Mouse (Mus musculus) gastrocnemius, adult 8-10 months (tissue): ENCODE results near the gene Gm49776. TPM values are rescaled to one million over a fixed set of nuclear protein-coding genes. Genes with fewer than 3 reads are reported as not detected.
"Not testable (repeated sequence)": the region's sequence is repeated elsewhere in the genome, so short reads cannot be mapped to it uniquely, and the experiment has no call there.

Experiments used
- DNase-seq, 2 experiments: peaks; one replicate each; pipeline ENCODE4 v3.0.0; 2022; ENCODE audit warnings: low spot score in 2 of 2
- total RNA-seq, 4 experiments: library from RNA; stranded (reverse); gene quantifications; 2 replicates each; pipeline ENCODE4 v1.2.4; 2022

Gene Gm49776
- not detected for total RNA-seq

- DNase-seq, result no peak
These were observed at the start of gene Gm49776 for GRCm38 (mm10) chr16:18258221-18258620. Gene Gm49776 (minus strand): TSS chr16:18258321.

GRCm38 (mm10) chr16:18289614-18290013, 31.5 kb upstream of the Gm49776 start:
- DNase-seq, result not testable (repeated sequence)

- peak; percentile 97 for DNase-seq
These were observed 31.0 kb upstream of the Gm49776 start, which contains the start of gene Dgcr8 for GRCm38 (mm10) chr16:18289067-18289588. Gene Dgcr8 (minus strand): TSS chr16:18289246.

- DNase-seq, result peak in 1 of 2 experiments; percentile 69
These were observed 30.5 kb upstream of the Gm49776 start for GRCm38 (mm10) chr16:18288581-18289061.

- no peak for DNase-seq
These were observed 30.0 kb upstream of the Gm49776 start for GRCm38 (mm10) chr16:18288166-18288565.

GRCm38 (mm10) chr16:18275166-18275565, 17.0 kb upstream of the Gm49776 start:
- no peak for DNase-seq

- no peak for DNase-seq
These were observed 10.1 kb upstream of the Gm49776 start for GRCm38 (mm10) chr16:18268182-18268581.

GRCm38 (mm10) chr16:18265024-18265423, 6.9 kb upstream of the Gm49776 start:
- DNase-seq, result no peak

DNA sequence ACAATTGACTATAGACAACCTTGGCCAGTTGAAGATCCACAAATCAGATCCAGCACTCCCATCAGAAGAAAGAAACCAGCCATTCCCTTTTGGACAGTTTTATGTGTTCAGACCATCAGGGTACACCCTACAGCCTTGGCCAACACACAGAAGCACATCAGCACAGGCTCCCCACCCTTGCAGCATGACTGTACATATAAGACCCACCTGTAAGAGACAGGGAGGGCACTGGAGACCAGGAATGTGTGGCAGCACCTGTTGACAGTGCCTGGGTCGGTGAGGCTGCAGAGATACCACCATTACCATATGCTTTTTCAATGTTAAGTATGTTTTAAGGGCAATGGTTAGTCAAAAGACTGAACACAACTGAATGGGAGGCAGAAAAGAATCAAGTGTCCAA, 4.3 kb downstream of the Gm49776 start:
- DNase-seq, result no peak

DNA sequence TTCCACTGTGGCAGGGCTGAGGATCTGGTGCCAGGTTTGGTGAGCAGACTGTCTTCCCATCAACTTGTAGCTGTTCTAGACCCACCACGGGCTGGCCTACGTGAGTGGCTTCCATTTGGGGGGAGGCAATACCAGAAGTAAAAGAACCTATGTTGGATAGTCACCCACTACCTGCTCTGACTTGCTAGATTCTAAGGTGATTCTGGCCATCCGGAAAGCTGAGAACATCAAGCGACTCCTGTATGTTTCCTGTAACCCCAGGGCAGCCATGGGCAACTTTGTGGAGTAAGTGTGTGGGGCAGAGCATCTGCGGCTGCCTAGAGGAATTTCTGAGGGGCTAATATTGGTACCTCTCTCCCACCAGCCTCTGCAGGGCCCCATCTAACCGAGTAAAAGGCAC, 5.4 kb downstream of the Gm49776 start:
- no peak for DNase-seq

DNA sequence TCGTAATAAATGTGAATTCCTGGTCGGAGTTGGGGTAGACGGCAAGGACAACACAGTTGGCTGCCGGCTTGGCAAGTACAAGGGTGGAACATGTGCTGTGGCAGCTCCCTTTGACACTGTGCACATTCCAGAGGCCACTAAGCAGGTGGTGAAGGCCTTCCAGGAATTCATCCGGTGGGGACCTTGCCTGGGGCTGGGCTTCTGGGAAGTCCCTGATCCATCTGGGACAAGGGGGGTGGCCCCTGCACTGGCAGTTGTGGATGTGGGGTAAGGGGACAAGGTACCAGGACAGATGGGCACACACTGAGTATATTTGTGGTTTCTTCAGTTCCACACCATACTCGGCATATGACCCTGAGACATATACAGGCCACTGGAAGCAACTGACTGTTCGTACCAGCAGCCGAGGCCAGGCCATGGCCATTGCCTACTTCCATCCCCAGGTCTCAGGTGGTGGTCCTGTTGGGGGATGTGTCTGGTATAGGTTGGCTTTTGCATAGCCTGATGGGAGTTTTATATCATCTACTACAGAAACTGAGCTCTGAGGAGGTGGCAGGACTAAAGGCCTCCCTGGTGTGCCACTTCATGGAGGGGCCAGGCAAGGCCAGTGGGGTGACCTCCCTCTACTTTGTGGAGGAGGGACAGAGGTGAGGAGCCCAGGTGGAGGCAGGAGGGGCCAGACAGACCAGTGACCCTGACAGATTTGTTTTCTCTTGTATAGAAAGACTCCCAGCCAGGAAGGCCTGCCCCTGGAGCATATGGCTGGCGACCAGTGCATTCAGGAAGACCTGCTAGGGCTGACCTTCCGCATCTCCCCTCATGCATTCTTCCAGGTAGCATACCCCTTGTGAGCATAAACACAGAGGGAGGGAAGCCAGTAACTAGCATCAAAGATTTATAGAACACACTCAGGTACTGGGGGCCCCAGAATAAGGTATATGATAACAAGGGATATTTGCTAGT, 7.0 kb downstream of the Gm49776 start:
- no peak for DNase-seq

- DNase-seq, result no peak
These were observed 7.9 kb downstream of the Gm49776 start for GRCm38 (mm10) chr16:18250231-18250630.

DNA sequence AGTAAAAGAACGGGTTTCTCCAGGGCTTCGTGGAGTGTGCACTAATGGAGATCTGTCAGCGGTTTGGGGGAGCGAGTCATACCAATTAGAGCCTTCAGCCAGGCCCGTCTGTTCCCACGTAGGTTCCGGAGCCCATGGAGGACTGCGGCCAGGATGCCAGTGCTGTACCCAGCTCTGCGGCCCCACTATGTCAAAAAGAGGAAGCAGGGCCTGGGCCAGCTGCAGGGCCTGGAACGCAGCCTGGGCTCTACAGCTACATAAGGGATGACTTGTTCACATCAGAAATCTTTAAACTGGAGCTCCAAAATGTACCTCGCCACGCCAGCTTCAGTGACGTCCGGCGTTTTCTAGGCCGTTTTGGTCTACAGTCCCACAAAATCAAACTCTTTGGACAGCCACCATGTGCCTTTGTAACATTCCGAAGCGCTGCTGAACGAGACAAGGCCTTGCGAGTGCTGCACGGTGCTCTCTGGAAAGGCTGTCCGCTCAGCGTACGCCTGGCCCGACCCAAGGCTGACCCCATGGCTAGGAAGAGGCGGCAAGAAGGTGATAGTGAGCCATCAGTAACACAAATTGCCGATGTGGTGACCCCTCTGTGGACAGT, 8.7 kb downstream of the Gm49776 start:
- DNase-seq, result no peak

DNA sequence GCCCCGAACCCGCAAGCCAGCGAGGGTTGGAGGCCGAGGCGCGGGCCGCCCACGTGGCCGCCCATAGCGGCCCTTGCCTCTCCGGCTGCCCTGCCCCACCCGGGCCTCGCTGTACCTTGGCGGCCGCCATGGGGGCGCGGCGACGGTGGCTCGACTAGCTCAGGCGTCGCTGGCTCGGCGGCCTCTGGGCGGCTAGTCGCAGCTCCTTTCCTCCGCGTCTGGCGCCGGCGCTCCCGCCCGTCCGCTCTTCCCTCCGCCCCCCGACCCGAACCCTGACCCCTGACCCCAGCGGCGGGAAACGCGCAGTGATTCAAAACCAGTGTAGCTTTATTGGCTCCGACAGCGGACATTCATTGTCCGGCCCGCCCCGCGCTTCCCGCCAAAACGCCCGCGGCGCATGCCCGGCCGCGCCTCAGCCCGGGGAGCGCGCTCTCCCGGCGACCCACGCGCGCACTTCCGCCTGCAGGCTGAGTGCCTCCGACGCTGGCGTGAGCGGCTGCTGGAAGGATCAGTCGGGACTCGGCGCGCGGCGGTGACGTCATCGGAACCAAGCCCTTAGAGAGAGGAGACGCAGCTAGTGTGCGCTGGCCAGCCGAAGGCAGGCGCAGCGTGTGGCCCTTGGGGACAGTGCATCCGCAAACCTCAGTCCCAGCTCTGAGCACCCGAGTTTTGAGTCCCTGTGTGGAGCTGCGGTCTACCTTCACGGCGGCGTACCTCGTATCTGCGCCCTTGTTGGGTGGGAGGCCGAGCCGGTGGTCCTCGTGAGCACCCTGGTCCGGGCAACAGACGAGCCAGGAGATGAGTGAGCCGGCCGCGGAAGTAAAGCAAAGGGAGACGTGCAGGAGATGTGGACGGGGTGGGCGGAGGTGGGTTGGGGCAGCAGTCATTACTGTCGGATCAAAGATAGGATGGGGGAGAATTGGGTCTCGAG, 9.4 kb downstream of the Gm49776 start, which contains the start of the genes Trmt2a and Ranbp1:
TSS of gene Trmt2a (plus strand) at position 247 of the 931 bp plus-strand sequence.
TSS of gene Ranbp1 (minus strand) at position 300 of the 931 bp plus-strand sequence.
- DNase-seq, result peak; percentile 96 to 98

DNA sequence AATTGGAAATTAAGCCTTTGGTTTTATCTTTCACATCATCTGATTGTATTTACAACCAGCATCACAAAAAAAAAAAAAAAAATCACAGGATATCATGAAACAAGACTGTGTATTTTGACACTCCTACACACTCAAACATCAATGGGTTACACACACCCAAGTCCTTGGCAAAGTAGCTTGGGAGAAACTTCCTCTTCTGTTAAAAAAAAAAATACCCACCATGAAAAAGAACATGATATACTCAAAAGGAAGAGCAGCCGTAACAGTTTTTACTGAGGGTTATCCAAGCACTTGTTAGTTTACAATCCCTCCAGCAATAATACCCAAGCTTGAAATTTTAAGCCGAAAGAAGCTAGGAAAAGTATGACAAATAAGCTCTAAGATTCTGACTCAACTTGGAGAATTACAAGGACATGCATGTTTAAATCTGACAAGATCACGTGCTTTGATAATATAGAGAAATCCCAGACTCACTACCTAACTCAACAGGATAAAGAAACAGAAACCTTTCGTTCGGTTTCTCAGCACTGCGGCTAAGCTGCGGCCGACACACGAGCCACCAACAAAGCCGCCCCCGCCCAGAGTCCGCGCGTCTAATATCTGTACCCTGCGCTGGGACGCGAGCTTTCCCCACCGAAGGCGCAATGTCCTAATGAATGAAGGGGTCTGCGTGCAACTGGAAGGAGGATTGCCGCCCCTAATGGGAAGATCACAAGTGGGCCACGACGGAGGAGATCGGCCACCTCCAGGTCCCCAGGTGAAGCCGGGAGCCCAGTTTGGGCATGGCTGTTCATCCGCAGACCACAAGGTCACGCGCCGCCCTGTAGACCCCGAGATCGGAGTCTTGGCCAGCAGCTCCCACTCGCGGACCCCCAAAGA, 10.4 kb downstream of the Gm49776 start:
- DNase-seq, result no peak

DNA sequence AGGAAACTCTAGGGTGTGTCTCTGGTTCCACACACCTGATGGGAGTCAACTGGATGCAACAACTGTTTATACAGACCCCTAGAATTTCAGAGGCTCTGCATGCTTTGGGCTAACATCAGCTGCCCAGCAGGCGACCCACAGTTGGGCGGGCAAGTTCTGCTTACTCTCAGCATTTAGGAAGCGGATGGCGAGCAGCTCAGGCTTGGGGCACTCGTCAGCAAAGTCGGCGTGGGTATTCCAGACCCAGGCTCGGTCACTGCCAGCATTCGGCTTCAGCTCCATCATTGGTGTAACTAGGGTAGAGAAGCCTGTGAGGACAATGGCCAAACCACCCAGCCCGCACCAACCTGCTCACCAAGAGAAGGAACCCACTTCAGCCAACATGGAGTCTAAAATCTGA, 16.5 kb downstream of the Gm49776 start:
- DNase-seq, result no peak

DNA sequence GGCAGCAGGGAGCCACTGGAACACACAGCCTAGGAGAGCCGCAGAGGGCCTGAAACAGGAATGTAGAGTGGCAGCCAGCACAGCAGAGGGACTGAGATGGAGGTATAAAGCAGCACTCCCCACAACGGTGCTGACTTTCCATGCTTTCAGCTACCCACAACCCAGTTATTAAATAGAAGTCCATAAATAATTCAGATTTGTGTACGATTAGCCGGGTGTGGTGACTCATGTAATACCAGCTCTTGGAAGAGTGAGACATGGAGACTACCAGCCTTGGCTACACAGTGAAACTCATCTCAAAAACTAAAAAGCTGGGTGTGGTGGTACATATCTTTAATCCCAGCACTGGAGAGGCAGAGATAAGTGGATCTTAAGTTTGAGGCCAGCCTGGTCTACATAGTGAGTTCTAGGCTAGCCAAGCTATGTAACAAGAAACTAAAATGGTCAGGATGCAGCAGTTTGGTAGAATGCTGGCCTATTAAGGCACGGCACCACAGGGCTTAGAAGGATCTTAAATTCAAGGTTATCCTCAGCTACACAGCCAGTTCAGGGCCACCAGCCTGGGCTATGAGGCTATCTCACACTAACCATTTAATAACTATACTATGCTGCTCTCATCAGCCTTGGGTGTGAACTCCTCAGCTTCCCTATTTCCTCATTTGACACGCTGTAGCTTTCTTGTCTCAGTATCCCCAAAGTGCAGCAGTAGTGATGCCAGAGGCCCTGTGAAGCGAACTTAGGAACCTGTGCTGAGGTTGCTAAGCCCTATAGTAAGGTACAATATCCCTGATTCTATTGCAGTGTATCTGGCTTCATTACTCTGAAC, 21.2 kb downstream of the Gm49776 start:
- DNase-seq, result no peak

DNA sequence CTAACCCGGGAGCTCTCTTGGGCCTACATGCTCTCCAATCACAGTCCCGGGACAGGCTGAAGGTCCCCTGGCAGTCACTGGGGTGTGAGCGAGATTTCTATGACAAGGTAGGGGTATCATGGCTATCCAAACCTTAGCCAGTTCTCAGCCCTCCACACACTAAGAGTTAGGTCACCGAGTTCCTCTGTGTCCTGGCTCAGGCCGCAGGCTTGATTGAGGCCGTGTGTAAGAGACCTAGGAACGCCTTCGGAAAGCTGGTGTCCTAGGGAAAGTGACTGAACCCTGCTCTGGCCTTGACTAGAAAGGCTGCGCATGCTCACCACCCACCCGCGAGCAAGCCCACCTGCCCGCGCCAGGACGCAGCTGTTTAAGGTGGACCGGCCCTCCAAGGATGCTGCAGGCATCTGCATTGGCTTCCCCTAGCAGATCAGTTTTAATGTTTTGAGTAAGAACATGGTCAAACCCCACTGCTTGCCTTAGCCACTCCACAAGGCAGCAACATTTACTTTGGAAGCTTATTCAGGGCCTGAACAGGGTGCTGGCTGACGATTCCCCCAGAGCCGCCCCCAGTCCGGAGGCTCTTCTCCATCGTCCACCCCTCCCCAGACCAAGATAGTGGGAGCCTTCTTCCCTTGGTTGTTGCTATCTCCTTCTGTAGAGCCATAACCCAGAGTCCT, 22.6 kb downstream of the Gm49776 start:
- DNase-seq, result peak; percentile 45 to 53
